Mouse (Mus musculus) large intestine, adult 2 months (tissue): ENCODE data around the gene Cacng4. TPM values are rescaled to one million over a fixed set of nuclear protein-coding genes. Genes with fewer than 3 reads are reported as not detected.

Experiments used
- DNase-seq: peaks from one replicate; pipeline ENCODE4 v3.0.0-alpha.2; 2012; ENCODE audit warnings: low read depth, low spot score
- WGBS: fragments of 180-500 bp; shearing (Covaris S2); methylation state at CpG from one replicate; pipeline ENCODE4 v1.1.7; 2018; 5-methylcytosine and 5-hydroxymethylcytosine counted together
- polyA plus RNA-seq: library from polyadenylated mRNA; depleted of rRNA; stranded (reverse); fragments of >200 nt; gene quantifications from 2 replicates; pipeline ENCODE4 v1.2.3, GENCODE M21; 2012

Gene Cacng4
- polyA plus RNA-seq, 1 experiment, result 0.58 TPM

DNA sequence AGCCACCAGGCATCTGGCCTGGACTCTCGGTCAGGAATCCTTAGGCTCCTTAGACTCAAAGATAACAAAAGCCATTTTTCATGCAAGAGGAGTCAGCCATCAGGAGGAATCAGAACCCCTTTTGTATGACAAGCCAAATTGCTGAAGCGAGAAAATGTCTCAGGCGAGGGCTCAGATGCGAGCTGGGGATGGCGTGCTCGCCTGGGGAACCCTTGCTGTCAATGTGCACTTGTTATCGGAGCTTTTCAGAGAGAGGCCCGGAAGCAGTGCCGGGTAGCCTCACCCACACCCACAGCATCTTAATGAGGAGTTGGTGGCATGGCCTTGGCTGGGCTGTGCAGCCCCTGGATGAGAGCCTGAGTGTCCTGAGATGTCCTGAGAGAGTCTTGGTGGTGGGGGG is 15.5 kb downstream of the Cacng4 start:
- no peak for DNase-seq
- WGBS, result 84% methylated on average over 9 of the region's 9 CpGs

DNA sequence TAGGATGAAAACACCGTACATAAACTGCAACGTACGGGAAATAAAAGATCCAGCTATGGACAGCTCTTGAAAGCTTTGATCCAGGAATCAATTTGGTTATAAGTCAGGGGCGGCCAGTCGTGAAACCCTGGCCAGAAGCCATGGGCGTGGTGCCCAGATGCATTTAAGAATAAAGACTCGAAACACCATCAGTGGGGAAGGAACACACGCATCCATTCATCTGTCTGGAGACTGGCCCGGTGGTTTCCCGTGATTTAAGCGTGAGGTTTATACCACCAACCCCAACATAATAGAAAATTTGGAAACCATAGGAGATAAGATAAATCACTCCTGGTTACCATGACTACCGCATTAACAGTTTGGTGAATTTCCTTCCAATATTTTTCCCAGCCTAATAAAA is 16.9 kb downstream of the Cacng4 start:
- WGBS, result 36% methylated on average over 12 of the region's 12 CpGs
- no peak for DNase-seq

DNA sequence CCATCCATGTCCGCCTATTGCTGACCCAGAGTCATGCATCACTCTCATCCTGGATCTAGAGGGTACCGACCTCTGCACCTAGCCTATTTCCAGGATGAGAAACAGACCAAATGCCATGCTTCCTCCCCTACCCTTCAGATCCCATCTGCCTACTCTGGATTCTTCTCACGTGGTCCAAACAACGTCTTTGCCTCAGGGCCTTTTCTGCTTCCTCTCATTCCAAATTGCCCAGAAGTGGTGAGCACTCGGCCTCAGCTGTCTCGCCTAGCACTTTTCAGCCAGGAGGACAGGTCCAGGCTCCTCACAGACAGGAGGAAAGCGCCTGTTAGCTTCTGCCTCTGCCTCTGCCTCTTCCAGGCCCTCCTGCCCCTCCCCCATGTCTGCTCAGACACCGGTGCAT is 21.0 kb downstream of the Cacng4 start:
- DNase-seq, result no peak
- 61% methylated on average over 8 of the region's 8 CpGs for WGBS

DNA sequence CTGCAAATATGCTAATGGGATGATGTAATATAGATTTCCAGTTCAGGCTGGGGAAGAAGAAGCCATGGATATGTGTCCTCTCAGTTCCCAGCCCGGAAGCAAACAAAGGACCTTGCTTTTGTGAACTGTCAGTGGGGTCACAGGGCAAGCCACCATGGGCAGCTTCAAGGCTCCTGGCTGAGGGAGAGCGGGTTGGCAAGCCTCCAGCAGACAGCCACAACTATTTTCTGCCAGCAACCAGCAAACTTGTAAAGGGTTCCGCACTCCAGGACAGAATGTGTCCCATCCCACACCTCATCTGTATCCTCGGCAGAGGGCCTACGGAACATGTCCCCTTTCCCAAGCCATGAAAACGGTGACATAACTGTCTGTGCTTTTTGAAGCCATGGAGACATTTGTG is 22.4 kb downstream of the Cacng4 start:
- DNase-seq, result no peak
- WGBS, result 72% methylated on average over 6 of the region's 6 CpGs

DNA sequence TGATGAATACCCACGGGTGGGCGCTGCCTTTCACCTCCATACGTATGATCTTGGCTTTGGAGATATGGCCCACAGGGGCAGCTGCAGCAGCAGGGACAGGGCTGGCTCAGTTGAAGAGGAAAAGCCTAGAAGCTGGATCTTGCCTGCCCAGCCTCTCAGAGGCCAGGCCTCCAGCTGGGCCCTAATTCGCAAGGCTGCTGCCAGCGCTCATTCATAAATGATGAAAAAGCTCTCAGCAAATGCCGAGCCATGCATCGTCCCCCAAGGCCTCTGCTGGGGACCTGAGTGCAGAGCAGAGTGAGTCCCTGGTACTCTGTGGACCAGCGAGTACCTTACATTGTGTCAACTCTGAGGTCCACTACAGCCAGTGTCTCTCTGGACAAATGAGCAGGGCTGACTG is 26.0 kb downstream of the Cacng4 start:
- 78% methylated on average over 8 of the region's 8 CpGs for WGBS

DNA sequence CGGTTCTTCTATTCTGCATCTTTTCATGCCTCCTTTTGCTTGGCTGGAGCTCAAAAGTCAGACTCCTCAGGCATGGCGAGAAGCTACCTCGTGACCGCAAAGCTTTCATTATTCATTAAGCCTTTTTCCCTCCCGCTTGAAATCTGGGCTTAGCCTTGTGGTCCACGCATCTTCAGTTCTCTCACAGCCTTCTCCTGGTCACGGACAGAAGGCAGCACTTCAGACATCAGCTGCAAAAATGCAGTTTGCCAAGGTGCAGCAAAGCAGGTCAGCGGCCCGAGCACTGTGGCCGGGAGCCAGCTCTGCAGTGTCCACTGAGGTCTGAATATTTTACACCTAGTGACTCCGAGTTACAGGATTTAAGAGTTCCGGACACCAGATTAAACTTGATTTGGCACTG is 27.4 kb downstream of the Cacng4 start:
- WGBS, result 85% methylated on average over 12 of the region's 12 CpGs

More for the DNA sequence above, 26.0 kb downstream of the Cacng4 start:
- DNase-seq, result no peak

DNA sequence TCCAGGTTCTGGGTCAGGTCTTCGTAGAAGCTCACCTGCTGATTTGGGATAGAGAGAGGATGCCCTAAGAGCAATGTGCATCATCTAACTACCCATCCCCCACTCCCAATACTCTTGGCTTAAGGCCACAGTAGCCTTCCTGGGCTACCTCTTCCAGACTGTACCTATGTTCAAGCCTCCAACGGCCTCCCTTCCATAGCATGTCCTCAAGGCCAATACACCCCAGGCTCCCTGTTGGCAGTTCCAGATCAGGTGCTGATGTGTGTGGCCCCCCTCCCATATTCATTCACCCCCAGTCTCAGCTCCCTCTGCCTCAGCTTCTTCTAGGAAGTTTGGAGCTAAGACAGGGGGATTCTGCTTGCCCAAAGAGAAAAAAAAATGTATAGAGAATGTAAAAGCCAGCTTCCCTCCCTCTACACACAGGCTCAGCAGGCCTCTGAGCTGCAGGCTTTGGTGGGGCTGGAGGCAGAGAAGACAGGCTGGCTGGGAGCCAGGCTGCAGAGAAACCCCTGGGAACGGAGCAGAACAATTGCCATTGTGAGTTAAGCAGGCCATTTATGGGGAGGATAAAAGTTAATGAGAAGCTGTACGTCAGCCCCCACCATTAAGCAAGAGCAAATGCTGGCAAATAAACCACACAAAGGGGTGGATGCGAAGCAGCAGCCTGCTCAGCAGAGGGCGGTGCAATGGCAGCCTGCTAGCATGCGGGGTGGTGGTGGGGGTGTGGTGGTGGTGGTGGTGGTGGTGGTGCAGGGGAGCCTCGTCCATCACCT is 31.5 kb downstream of the Cacng4 start:
- DNase-seq, result no peak
- 24% methylated on average over 8 of the region's 8 CpGs for WGBS

More for the DNA sequence above, 27.4 kb downstream of the Cacng4 start:
- no peak for DNase-seq

DNA sequence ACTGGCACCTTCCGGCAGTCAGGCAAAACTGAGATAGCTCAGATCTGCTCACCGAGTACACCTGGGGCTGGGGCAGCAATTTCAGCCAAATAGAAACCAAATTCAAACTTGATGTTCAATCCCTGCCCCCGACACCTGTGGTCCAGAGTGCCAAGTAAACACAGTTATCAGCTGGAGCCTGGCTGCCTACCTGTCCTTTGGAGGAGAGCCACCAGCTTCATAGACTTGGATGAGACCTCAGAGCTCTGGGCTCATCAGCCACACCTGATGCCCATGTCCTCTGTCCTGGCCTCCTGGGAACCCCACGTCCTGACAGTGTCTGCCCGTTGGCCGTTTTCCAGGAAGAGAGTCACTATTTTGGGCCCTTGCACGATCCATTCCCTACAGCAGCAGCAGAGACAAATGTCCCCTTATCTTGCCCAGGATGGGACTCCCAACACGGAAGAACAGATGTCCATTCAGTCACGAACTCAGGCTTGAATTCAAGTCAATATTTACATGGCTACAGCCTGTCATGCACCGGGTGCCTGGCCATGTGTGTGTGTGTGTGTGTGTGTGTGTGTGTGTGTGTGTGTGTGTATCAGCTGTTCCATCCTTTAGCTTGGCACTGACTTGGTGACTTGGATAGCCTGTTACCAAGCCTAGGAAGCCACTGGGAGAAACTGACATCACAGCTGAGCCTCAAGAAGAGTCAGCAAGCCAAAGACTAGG is 32.4 kb downstream of the Cacng4 start:
- 28% methylated on average over 10 of the region's 10 CpGs for WGBS
- DNase-seq, result no peak

DNA sequence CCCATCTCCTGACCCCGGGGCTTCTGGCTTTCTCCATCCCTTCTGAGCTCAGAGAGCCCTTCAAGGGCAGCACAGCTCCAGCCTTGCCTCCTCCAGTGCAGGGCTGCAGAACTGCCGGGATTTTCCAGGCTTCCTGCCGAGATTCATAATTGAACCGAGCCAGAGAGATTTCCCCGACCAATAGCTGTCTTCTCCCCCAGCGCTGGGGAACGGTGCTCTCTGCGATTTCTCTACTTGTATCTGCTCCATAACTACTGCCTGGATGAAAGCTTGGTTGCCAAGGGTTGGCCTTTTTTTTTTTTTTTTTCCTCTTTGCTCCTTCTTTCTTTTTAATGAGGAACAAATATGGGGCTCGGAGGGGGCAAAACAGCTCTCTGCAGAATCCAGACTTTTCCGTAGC is 34.4 kb downstream of the Cacng4 start:
- 72% methylated on average over 10 of the region's 10 CpGs for WGBS
- DNase-seq, result no peak

DNA sequence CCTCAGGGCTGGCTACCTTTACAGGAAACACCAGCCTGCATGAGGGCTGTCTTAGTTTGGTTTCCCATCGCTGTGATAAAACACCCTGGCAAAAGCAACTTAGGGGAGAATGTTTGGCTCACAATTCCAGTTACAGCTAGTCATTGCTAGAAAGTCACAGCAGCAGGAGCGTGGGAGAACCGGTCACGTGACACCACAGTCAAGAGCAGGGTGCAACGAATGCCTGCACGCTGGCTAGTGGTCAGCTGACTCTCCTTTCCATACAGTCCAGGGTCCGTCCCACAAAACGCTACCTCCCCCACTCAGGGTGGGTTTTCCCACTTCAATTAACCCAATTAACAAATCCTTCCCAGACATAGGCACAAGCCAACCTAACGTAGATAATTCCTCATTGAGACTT is 34.8 kb downstream of the Cacng4 start:
- no peak for DNase-seq
- 80% methylated on average over 9 of the region's 9 CpGs for WGBS

DNA sequence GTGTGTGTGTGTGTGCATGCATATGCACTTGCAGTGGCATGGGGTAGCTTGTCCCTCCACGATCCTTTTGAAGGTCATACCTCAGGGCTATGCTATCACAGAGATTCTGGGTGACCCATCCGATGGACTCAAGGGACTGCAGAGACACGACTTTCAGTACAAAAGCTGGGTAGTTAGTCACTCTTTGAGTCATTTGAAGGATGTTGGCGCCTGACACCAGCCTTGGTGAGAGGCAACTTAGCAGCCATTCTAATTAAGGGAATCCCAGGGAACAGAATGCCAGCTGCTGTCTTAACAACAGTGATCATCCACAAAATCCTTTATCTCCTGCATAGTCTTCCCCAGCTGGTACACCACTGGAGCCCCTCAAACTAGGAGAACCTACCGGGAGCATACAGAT is 45.2 kb downstream of the Cacng4 start:
- DNase-seq, result no peak
- WGBS, result 79% methylated on average over 5 of the region's 5 CpGs

DNA sequence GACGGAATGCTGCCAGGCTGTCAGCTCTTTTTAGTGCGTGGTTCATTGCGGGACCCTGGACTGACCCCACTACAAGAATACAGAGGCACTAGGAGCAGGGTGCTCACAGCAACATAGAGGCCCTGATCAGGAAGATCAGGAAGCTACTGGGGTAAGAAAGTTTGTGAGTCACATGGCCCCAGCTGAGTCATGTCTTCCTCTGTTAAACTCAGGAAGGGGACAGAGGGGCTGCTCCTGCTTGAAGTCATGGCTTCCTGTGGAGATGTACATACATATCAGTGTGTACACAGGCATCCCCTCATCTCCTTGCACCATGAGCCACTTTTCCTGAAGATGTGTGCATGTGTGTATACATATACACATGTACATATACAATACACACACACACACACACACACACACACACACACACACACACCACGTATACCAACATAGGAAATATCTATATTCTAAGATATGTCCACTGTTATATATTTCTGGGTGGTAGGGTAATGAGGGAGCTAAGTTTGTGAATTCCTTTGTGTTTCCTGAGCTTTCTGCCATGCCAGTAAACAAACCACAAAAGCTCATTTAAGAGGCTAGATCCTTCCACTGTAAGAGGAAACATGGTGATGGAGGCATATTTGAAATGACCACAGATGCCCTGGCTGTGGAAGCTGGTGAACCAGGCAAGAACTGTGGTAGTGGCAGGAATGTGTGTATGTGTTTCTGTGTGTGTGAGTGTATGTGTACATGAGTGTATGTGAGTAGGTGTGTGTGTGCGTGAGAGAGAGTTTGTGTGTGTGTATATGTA is 45.9 kb downstream of the Cacng4 start:
- WGBS, result 82% methylated on average over 5 of the region's 5 CpGs

DNA sequence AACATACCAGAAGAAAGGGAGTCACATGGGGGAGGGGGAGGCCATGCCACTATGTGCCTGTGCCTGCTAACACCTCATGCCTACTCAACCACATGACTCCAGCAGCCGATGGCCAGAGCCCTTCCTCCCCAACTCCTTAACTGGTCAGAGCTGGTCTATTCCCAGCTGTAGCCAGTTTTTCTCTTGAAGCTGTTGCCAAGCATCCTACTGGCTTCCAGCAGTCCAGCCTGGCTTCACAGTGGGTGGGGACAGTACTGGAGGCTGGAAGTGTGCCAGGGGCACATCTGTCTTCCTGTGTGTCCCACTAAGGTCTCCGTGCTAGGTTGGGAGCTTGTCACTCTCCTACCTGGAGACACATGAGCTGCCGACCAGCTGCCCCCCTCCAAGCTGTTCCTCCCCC is 51.3 kb downstream of the Cacng4 start:
- no peak for DNase-seq
- 55% methylated on average over 3 of the region's 3 CpGs for WGBS

More for the DNA sequence above, 45.9 kb downstream of the Cacng4 start:
- no peak for DNase-seq

DNA sequence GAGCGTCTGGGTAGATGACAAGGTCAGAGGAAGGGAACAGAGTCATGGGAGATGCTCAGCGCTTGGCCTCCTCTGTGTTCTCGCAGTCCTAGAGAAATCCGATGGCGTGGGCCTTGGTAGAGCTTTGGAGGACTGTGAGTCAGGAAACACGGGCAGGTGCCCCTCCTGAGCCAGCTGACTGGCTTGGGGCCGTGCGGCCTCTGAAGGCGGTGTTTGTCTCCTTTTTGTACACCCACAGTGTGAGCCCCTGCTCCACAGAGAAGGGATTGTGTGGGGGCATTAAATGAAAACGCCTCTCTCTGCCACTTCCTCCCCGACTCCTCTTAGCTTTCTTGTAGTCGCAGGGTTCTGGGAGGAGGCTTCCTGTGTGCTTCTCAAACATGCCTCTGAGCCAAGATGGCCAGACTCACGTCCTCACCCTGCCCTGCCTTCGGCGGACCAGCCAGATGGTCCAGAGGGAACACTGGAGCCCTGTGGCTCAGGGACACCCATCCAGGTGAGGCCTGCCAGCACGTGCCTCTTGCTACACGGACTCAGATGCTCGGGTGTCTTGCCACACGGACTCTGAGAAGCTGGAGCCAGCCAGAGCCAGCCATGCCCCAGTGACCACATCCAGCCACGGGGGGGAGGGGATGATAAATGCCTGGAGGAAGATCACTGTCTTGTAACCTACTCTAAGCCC is 55.8 kb downstream of the Cacng4 start:
- DNase-seq, result no peak
- WGBS, result 76% methylated on average over 20 of the region's 20 CpGs

DNA sequence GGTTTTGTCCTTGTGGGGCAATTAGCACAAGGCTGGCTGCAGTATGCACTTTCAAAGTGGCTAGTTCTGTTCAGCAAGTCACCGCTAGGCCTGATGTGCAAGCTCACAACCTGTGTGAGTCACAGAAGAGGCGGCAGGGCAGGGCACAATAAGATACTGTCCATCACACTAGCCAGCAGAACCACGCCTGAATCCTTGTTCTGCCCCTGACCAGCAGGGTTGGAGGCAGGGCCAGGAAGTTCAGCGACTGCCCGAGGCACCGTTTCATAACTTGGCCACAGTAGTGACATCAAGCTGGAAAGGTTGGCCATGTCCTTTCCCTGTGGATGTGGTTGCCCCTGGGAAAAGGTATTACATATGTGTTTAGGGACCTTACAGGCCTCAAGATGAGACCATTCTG is 56.5 kb downstream of the Cacng4 start:
- DNase-seq, result no peak
- WGBS, result 63% methylated on average over 6 of the region's 6 CpGs

DNA sequence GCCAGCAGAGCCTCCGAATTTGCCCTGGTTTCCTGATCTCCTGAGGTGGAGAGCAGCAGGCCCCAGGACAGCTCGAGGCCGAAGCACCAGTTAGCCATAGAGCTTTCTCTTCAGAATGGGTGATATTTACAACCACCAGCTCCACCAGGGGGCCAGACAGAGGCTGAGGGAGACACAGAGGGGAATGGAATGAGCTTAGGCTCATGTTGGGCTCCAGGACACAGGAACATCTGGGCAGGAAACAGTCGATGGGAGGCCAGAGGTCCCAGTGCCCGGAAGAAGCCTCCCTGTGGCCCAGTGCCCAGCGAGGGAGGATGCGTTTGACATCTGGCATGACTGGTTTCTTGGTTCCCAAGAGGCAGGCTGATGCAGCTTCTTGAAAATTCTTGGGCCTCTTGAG is 60.2 kb downstream of the Cacng4 start:
- DNase-seq, result no peak
- WGBS, result 60% methylated on average over 7 of the region's 7 CpGs

DNA sequence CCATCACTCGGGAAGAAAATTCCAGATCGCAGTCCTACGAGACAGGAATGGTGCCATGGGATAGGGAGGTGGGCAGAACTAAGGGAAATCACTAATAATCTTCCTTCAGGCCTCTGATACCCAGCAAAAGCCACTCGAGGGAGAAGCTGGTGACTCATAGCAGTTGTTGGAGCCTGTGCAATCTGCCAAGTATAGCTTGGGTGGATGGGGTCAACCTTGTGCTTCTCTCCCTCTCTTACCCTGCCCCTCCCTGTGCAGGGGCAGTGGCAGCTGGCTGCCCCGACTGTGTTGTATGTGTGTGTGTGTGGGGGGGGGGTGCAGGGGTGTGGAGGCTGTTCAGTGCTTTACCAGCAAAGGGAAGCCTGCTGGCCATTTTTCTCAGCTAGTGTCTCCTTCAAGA is 62.9 kb downstream of the Cacng4 start:
- no peak for DNase-seq
- 52% methylated on average over 5 of the region's 5 CpGs for WGBS

DNA sequence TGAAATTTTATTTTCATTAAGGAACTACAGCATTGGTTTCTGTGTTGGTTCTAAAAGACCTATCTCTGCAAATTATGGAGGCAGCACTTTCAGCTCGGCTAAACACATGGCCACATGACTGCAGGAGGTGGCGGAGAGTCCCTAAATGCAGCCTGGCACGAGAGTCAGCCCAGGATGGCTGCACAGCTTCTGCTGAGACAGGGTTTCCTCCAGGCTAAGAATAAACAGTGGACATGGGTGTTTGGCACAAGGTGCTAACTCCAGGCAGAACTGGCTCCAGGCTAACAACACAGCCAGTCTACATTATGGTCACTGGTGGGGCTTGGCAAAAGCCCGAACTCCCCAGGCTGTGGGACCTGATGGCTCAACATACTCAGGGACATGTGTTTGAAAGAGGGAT is 63.4 kb downstream of the Cacng4 start:
- DNase-seq, result no peak
- 68% methylated on average over 4 of the region's 4 CpGs for WGBS

DNA sequence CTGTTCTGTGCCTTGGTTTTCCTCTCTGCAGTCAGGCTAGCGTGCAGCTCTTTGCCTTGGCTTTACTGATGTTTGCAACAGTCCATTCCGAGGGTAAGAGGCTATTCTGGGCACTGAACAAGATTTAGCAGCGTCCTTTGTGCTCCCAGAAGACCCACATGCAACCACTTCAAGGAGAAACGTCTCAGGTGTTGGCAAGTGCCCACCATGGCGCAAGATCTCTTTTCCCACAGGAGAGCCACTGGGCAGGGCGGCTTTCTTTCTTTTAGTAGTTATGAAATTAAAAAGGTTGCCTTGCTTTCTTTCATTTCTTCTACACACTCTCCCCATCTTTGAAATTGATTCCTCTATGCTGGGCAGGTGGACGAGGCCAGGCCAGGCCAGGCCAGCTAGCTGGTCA is 65.2 kb downstream of the Cacng4 start:
- WGBS, result 78% methylated on average over 7 of the region's 7 CpGs
- no peak for DNase-seq
